Mouse (Mus musculus) large intestine, adult 2 months (tissue): ENCODE data around the gene Tmc6. TPM values are rescaled to one million over a fixed set of nuclear protein-coding genes. Genes with fewer than 3 reads are reported as not detected.
"Not testable (repeated sequence)": the region's sequence is repeated elsewhere in the genome, so short reads cannot be mapped to it uniquely, and the experiment has no call there.

Experiments
- DNase-seq: peaks from one replicate; pipeline ENCODE4 v3.0.0-alpha.2; 2012; ENCODE audit warnings: low read depth, low spot score
- WGBS: fragments of 180-500 bp; shearing (Covaris S2); methylation state at CpG from one replicate; pipeline ENCODE4 v1.1.7; 2018; 5-methylcytosine and 5-hydroxymethylcytosine counted together
- polyA plus RNA-seq: library from polyadenylated mRNA; depleted of rRNA; stranded (reverse); fragments of >200 nt; gene quantifications from 2 replicates; pipeline ENCODE4 v1.2.3, GENCODE M21; 2012; rRNA removed

Gene Tmc6
- 66.3 and 76.5 TPM in 2 replicates for polyA plus RNA-seq

GRCm38 (mm10) chr11:117781993-117782704, at the start of gene Tmc6, which contains the start of gene Tmc8:
Tmc6 (minus strand) TSS chr11:117782198.
Tmc8 (plus strand) TSS chr11:117782076.
- DNase-seq: no peak
- WGBS: 61% methylated on average over 24 of the region's 24 CpGs

- 26% methylated on average over 9 of the region's 9 CpGs for WGBS
- no peak for DNase-seq
Observed at GRCm38 (mm10) chr11:117830401-117830800, 48.4 kb upstream of the Tmc6 start.

DNA sequence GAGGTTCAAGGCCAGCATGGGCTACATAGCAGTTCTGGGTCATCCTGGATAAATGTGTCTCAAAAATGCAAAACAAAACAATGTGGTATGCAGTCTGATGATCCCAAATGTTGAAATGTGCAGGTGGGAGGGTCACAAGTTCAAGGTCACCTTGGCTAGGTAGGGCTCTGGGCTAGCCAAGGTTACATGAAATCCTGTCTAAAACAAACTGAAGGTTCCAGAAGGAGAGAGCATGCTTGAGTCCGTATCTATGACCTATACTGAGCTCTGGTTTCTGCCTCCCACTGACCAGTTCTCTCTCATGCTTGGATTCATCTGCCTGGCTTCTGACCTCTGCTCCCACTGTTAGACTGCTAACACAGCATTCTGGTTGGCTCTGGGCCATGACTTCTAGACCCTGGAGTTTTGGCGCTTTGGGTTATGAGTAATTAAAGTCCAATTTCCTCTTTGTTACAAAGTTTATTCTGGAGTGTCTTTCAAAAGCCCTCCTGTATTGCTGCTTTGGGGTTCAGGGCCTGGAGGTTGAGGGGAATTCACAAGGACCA, 47.7 kb upstream of the Tmc6 start:
- no peak for DNase-seq
- 17% methylated on average over 2 of the region's 2 CpGs for WGBS

GRCm38 (mm10) chr11:117828888-117829604, 47.0 kb upstream of the Tmc6 start:
- no peak for DNase-seq

DNA sequence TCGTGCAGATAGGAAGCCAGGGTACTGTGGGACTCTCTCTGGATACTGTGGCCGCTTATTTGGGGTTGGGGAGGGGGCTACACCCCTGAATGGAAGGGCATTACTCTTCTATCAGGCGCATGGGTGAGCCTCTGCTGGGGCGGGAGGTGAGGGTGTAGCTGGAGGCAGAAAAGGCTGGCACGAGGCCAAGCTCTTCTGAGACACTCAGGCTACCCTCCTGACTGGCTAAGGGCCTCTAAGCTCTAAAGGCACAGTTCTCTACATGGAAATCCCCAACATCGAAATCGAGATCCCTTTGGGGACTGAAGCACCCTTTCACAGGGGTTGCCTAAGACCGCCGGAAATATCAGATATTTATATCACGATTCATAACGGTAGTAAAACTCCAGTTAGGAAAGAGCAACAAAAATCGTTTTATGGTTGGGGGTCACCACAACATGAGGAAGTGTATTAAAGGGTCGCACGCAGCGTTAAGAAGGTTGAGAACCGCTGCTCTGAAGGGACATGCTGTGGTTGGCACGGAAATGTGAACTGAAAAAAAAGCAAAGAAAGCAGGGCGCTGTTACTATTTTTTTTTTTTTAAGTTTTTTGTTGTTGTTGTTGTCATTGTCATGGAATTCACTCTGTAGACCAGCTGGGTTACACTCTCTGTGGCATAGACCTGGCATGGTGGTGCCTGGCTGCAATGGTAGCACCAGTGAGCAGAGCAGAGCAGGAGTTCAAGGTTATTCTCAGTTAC, 46.3 kb upstream of the Tmc6 start:
- no peak for DNase-seq
- 10% methylated on average over 18 of the region's 18 CpGs for WGBS

More at GRCm38 (mm10) chr11:117828888-117829604, 47.0 kb upstream of the Tmc6 start:
- WGBS: 29% methylated on average over 9 of the region's 9 CpGs

GRCm38 (mm10) chr11:117827386-117827785, 45.4 kb upstream of the Tmc6 start:
- DNase-seq: no peak
- WGBS: 18% methylated on average over 3 of the region's 3 CpGs

DNA sequence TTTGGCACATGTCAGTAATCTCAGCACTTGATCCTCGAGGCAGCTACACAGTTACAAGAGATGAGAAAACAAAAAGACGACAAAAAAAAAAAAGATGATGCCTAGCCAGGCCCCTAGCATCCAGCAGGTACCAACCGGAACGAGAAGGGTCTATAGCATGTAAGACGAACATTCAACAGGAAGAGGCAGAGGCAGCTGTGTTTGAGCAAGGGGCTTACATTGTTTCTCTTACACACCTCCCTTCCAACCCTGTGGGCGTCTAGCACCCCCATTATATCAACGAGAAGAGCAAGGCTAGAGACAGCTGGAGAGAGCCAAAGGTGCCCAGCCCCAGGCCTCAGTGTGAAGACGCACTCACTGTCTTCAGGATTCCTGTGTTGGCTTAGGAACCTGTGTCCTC, 44.9 kb upstream of the Tmc6 start:
- 35% methylated on average over 8 of the region's 8 CpGs for WGBS
- DNase-seq: no peak

GRCm38 (mm10) chr11:117826164-117826563, 44.2 kb upstream of the Tmc6 start:
- 16% methylated on average over 5 of the region's 5 CpGs for WGBS
- no peak for DNase-seq

- no peak for DNase-seq
- WGBS: under 1% methylated on average over 34 of the region's 34 CpGs
Observed at GRCm38 (mm10) chr11:117825333-117826101, 43.5 kb upstream of the Tmc6 start, which contains the start of the genes Afmid and Tk1. Afmid (plus strand) TSS chr11:117825924. Tk1 (minus strand) TSS chr11:117826092.

DNA sequence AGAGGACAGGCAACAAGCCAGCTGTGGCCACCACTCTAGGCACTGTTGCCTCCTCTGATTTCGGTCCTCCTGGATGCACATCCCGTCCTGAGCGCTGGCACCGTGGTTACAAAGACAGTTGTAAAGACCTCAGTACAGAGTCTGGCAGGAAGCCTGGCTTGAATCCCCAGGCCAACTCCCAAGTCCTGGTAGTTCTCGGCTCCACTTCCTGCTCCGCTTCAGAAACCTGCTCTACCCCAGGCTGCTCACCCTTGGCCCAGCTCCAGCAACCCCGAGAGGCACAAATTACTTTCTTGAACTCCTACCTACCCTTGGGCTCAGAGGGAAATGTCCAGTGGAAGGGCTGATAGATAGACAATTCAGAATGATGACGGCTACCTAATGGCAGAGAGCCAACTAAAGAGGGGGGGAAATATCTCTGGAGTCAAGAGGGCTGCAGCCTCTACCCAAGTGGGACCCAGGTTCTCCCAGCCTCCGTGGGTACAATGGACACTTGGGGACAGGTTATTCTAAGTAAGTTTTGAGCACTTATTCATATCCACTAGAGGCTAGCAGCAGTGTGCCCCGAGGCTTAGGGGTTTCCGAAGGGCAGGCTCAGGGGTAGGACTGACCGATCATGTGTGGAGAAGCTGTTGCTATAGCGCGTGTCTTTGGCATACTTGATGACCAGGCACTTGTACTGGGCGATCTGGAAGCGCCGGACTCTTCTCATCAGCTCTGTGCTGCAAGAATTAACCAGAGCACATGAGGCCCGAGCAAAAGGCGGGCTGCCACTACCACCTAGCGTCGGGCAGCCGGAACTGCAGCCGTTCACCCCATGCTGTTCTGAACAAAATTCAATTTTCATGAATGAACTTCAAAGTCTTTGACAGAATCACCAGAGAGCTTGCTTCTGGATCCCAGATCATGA, 42.3 kb upstream of the Tmc6 start:
- DNase-seq: no peak
- WGBS: 1% methylated on average over 23 of the region's 23 CpGs

- no peak for DNase-seq
Observed at GRCm38 (mm10) chr11:117823411-117823810, 41.4 kb upstream of the Tmc6 start.

DNA sequence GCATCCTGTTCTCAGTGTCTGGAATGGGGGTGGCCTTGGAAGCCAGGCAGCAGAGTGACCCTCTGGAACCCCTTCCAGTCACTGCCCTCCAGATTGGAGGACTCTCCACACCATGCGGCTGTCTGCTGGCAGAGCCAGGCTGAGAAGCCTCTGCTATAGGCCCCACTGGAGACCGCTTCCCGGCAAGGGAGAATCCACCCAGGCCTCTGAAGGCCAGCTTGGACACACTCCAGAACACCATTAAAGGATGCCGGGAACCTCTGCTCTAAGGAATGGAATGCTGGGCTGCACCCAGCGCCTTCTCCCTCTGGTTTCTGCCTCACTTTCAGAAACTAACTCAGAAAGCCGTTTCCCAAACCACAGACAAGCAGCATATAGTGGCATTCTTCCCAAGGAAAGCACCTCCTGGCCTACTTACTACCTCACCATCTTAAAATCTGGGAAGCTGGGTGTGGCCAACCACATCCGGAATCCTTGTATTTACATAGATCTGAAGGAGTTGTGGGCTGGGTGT, 40.8 kb upstream of the Tmc6 start:
- 21% methylated on average over 7 of the region's 7 CpGs for WGBS
- DNase-seq: no peak

More at GRCm38 (mm10) chr11:117823411-117823810, 41.4 kb upstream of the Tmc6 start:
- WGBS: 43% methylated on average over 6 of the region's 6 CpGs

DNA sequence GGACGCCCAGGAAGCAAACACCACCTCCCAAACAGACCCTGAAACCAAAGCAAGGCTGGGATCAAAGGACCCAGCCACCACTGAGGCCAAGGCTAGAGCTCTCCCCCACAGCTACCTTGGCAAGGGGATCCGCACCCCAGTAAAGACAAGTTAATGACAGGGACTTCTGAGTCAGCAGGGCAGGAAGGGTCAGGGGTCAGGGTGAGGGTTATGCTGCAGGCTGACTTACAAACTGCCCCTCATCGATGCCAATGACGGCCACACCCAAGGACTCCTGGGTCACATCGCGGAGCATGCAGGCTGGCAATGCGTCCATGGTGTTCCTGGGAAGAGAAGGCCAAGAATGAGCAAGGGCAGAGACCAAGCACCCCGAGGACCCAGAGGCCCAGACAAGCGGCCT, 39.9 kb upstream of the Tmc6 start:
- 72% methylated on average over 9 of the region's 9 CpGs for WGBS
- DNase-seq: no peak

DNA sequence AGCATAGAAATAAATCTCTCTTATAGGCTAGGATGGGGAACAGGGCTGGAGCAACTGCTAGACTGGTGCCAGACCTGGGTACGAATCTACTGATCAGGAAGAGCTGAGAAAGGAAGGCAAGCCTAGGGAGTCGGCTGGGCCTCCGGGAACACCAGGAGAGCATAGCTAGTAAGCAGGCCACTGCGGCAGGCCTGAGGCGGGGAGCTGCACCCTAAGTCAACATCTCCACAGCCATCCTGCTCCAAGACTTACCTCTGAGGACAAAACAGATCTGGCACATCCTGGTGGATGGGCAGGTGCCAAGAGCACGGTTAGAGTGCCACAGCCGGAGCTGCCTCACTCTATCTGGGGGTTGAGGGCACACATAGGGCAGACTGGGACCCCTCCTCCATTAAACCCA, 38.2 kb upstream of the Tmc6 start:
- WGBS: 39% methylated on average over 7 of the region's 7 CpGs
- DNase-seq: no peak

GRCm38 (mm10) chr11:117819095-117819494, 37.1 kb upstream of the Tmc6 start:
- DNase-seq: no peak
- 41% methylated on average over 8 of the region's 8 CpGs for WGBS

GRCm38 (mm10) chr11:117816389-117816996, 34.5 kb upstream of the Tmc6 start:
- no peak for DNase-seq
- 63% methylated on average over 13 of the region's 13 CpGs for WGBS

DNA sequence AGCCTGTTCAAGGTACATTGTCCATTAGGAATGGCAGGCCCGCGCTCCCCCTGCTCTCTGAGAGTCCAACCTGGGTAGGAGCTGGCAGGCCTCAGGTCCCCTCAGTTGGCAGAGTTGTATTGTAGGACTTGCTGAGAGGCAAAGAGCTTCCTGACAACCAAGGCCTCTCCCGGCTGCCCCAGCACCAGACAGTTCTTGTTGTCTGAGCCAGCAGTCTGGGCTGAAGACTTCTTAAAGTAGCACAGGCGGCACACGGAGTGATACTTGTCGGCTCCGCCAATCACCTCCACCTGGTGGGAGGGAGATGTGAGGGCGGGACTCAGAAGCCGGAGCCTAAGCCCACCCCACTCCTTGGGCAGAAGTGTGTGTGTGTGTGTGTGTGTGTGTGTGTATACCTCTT, 33.9 kb upstream of the Tmc6 start:
- not testable (repeated sequence) for DNase-seq
- 79% methylated on average over 9 of the region's 9 CpGs for WGBS
